Mouse (Mus musculus): Measurements from ENCODE around the gene Esrrg. TPM values are rescaled to one million over a fixed set of nuclear protein-coding genes. Genes with fewer than 3 reads are reported as not detected.

Esrrg gene
- polyA plus RNA-seq, 1 experiment from 2014 or later: 2.2 TPM

- 91% methylated on average over 7 of the region's 7 CpGs for WGBS
- DNase-seq (ENCODE audit: low spot score): no peak
- Histone ChIP-seq H3K36me3 (no peaks in the 10 kb centered on the region), H3K4me3 (no peak overlapping the region), H3K9me3 (replicated peaks) (no peaks in the 10 kb centered on the region), H3K27ac (no peak overlapping the region), H3K4me1 (peaks cover 4% of the 10 kb centered on the region; the same call in 1 of the 2 replicates), H3K27me3 (ENCODE audit: low read depth, poor library complexity, severe bottlenecking) (no peaks in the 10 kb centered on the region)
These were observed 548.8 kb downstream of the Esrrg start for GRCm38 (mm10) chr1:188157237-188157955.

- H3K36me3 ChIP-seq: no peaks in the 10 kb centered on the region
- no peaks in the 10 kb centered on the region for H3K27me3 ChIP-seq (ENCODE audit: low read depth, poor library complexity, severe bottlenecking)
- H3K9me3 ChIP-seq (replicated peaks): no peaks in the 10 kb centered on the region
- no peak for DNase-seq (ENCODE audit: low spot score)
- 78% methylated on average over 1 of the region's 1 CpGs for WGBS
- H3K4me3 ChIP-seq: no peak overlapping the region
- H3K27ac ChIP-seq: no peak overlapping the region
- H3K4me1 ChIP-seq: peaks cover 4% of the 10 kb centered on the region; the same call in 1 of the 2 replicates
These were observed 550.1 kb downstream of the Esrrg start for GRCm38 (mm10) chr1:188158675-188159074.

- H3K4me3 ChIP-seq: no peak overlapping the region
- no peaks in the 10 kb centered on the region for H3K36me3 ChIP-seq
- H3K9me3 ChIP-seq (replicated peaks): no peaks in the 10 kb centered on the region
- DNase-seq (ENCODE audit: low spot score): no peak
- WGBS: 87% methylated on average over 2 of the region's 2 CpGs
- no peaks in the 10 kb centered on the region for H3K27me3 ChIP-seq (ENCODE audit: low read depth, poor library complexity, severe bottlenecking)
- H3K27ac ChIP-seq: no peak overlapping the region
- peaks cover 4% of the 10 kb centered on the region; the same call in 1 of the 2 replicates for H3K4me1 ChIP-seq
These were observed 550.5 kb downstream of the Esrrg start for GRCm38 (mm10) chr1:188159108-188159507.

GRCm38 (mm10) chr1:188163058-188163457 lies 554.5 kb downstream of the Esrrg start:
- no peaks in the 10 kb centered on the region for H3K4me1 ChIP-seq
- H3K27ac ChIP-seq: no peak overlapping the region
- no peak for DNase-seq (ENCODE audit: low spot score)
- no peaks in the 10 kb centered on the region for H3K36me3 ChIP-seq
- H3K9me3 ChIP-seq (replicated peaks): no peaks in the 10 kb centered on the region
- H3K4me3 ChIP-seq: no peak overlapping the region
- no peaks in the 10 kb centered on the region for H3K27me3 ChIP-seq (ENCODE audit: low read depth, poor library complexity, severe bottlenecking)

- no peak overlapping the region for H3K27ac ChIP-seq
- H3K27me3 ChIP-seq (ENCODE audit: low read depth, poor library complexity, severe bottlenecking): no peaks in the 10 kb centered on the region
- 63% methylated on average over 6 of the region's 6 CpGs for WGBS
- no peak overlapping the region for H3K4me3 ChIP-seq
- H3K9me3 ChIP-seq (replicated peaks): no peaks in the 10 kb centered on the region
- H3K36me3 ChIP-seq: no peaks in the 10 kb centered on the region
- DNase-seq (ENCODE audit: low spot score): no peak
- H3K4me1 ChIP-seq: no peaks in the 10 kb centered on the region
These were observed 555.7 kb downstream of the Esrrg start for GRCm38 (mm10) chr1:188164251-188164650.

- WGBS: 64% methylated on average over 1 of the region's 1 CpGs
- H3K4me3 ChIP-seq: no peak overlapping the region
- no peaks in the 10 kb centered on the region for H3K4me1 ChIP-seq
- no peaks in the 10 kb centered on the region for H3K36me3 ChIP-seq
- H3K9me3 ChIP-seq (replicated peaks): no peaks in the 10 kb centered on the region
- no peak overlapping the region for H3K27ac ChIP-seq
- DNase-seq (ENCODE audit: low spot score): no peak
- no peaks in the 10 kb centered on the region for H3K27me3 ChIP-seq (ENCODE audit: low read depth, poor library complexity, severe bottlenecking)
These were observed 565.3 kb downstream of the Esrrg start for GRCm38 (mm10) chr1:188173859-188174258.

- Histone ChIP-seq H3K36me3 (no peaks in the 10 kb centered on the region), H3K27ac (no peak overlapping the region), H3K4me3 (no peak overlapping the region), H3K9me3 (replicated peaks) (no peaks in the 10 kb centered on the region), H3K27me3 (ENCODE audit: low read depth, poor library complexity, severe bottlenecking) (no peaks in the 10 kb centered on the region), H3K4me1 (peaks cover 24% of the 10 kb centered on the region)
- no peak for DNase-seq (ENCODE audit: low spot score)
- WGBS: 91% methylated on average over 5 of the region's 5 CpGs
These were observed 574.4 kb downstream of the Esrrg start for GRCm38 (mm10) chr1:188182951-188183350.

- DNase-seq (ENCODE audit: low spot score): no peak
- H3K27ac ChIP-seq: no peak overlapping the region
- no peaks in the 10 kb centered on the region for H3K27me3 ChIP-seq (ENCODE audit: low read depth, poor library complexity, severe bottlenecking)
- no peak overlapping the region for H3K4me3 ChIP-seq
- WGBS: 83% methylated on average over 17 of the region's 17 CpGs
- H3K36me3 ChIP-seq: no peaks in the 10 kb centered on the region
- no peaks in the 10 kb centered on the region for H3K9me3 ChIP-seq (replicated peaks)
- peaks cover 27% of the 10 kb centered on the region for H3K4me1 ChIP-seq
These were observed 578.0 kb downstream of the Esrrg start for GRCm38 (mm10) chr1:188186440-188187117.

- H3K4me1 ChIP-seq: peaks cover 24% of the 10 kb centered on the region
- no peak overlapping the region for H3K27ac ChIP-seq
- no peaks in the 10 kb centered on the region for H3K36me3 ChIP-seq
- H3K4me3 ChIP-seq: no peak overlapping the region
- 90% methylated on average over 2 of the region's 2 CpGs for WGBS
- no peaks in the 10 kb centered on the region for H3K9me3 ChIP-seq (replicated peaks)
- DNase-seq (ENCODE audit: low spot score): no peak
- H3K27me3 ChIP-seq (ENCODE audit: low read depth, poor library complexity, severe bottlenecking): no peaks in the 10 kb centered on the region
These were observed 584.4 kb downstream of the Esrrg start for GRCm38 (mm10) chr1:188192971-188193370.

- DNase-seq (ENCODE audit: low spot score): peak; percentile 55
- Histone ChIP-seq H3K27ac (no peak overlapping the region), H3K9me3 (replicated peaks) (no peaks in the 10 kb centered on the region), H3K27me3 (ENCODE audit: low read depth, poor library complexity, severe bottlenecking) (no peaks in the 10 kb centered on the region), H3K4me1 (peaks cover 5% of the 10 kb centered on the region; the same call in 1 of the 2 replicates), H3K36me3 (no peaks in the 10 kb centered on the region), H3K4me3 (no peak overlapping the region)
- 48% methylated on average over 6 of the region's 6 CpGs for WGBS
These were observed 598.8 kb downstream of the Esrrg start for GRCm38 (mm10) chr1:188207421-188207820.

GRCm38 (mm10) chr1:188209025-188209424 lies 600.4 kb downstream of the Esrrg start:
- no peak for DNase-seq (ENCODE audit: low spot score)
- H3K4me1 ChIP-seq: peaks cover 5% of the 10 kb centered on the region; the same call in 1 of the 2 replicates
- 90% methylated on average over 1 of the region's 1 CpGs for WGBS
- no peak overlapping the region for H3K27ac ChIP-seq
- no peaks in the 10 kb centered on the region for H3K9me3 ChIP-seq (replicated peaks)
- no peaks in the 10 kb centered on the region for H3K36me3 ChIP-seq
- H3K27me3 ChIP-seq (ENCODE audit: low read depth, poor library complexity, severe bottlenecking): no peaks in the 10 kb centered on the region
- no peak overlapping the region for H3K4me3 ChIP-seq

GRCm38 (mm10) chr1:188214885-188215611 lies 606.5 kb downstream of the Esrrg start:
- WGBS: 63% methylated on average over 10 of the region's 10 CpGs
- H3K36me3 ChIP-seq: no peaks in the 10 kb centered on the region
- H3K27ac ChIP-seq: no peak overlapping the region
- no peaks in the 10 kb centered on the region for H3K27me3 ChIP-seq (ENCODE audit: low read depth, poor library complexity, severe bottlenecking)
- no peak overlapping the region for H3K4me3 ChIP-seq
- no peaks in the 10 kb centered on the region for H3K9me3 ChIP-seq (replicated peaks)
- H3K4me1 ChIP-seq: peaks cover 4% of the 10 kb centered on the region
- DNase-seq (ENCODE audit: low spot score): no peak

GRCm38 (mm10) chr1:188221226-188221792 lies 612.7 kb downstream of the Esrrg start:
- H3K36me3 ChIP-seq: no peaks in the 10 kb centered on the region
- 90% methylated on average over 4 of the region's 4 CpGs for WGBS

More at GRCm38 (mm10) chr1:188221226-188221792, 612.7 kb downstream of the Esrrg start:
- Histone ChIP-seq H3K9me3 (replicated peaks) (no peaks in the 10 kb centered on the region), H3K27me3 (ENCODE audit: low read depth, poor library complexity, severe bottlenecking) (no peaks in the 10 kb centered on the region), H3K4me1 (no peaks in the 10 kb centered on the region), H3K4me3 (no peak overlapping the region), H3K27ac (no peak overlapping the region)
- no peak for DNase-seq (ENCODE audit: low spot score)
